Mouse (Mus musculus): Measurements from ENCODE around the gene Syt16. TPM values are rescaled to one million over a fixed set of nuclear protein-coding genes. Genes with fewer than 3 reads are reported as not detected.
A peak's percentile ranks its signal among the peaks of the same experiment; 100 is the strongest.

Syt16 gene
- total RNA-seq, 2 experiments from 2014 or later: 0.05 TPM; not detected in 1

GRCm38 (mm10) chr12:74230808-74231207 is 233.3 kb downstream of the Syt16 start:
- no peak for DNase-seq

- no peak for DNase-seq
Observed at GRCm38 (mm10) chr12:74232845-74233244, 235.4 kb downstream of the Syt16 start.

GRCm38 (mm10) chr12:74236191-74236590 is 238.7 kb downstream of the Syt16 start:
- no peak for DNase-seq

GRCm38 (mm10) chr12:74238056-74238455 is 240.6 kb downstream of the Syt16 start:
- no peak for DNase-seq

GRCm38 (mm10) chr12:74238806-74239205 is 241.3 kb downstream of the Syt16 start:
- DNase-seq: no peak

GRCm38 (mm10) chr12:74264846-74265245 is 267.4 kb downstream of the Syt16 start:
- no peak for DNase-seq

GRCm38 (mm10) chr12:74267049-74267448 is 269.6 kb downstream of the Syt16 start:
- no peak for DNase-seq

GRCm38 (mm10) chr12:74268644-74269285 is 271.3 kb downstream of the Syt16 start:
- DNase-seq: no peak

GRCm38 (mm10) chr12:74272545-74272944 is 275.1 kb downstream of the Syt16 start:
- no peak for DNase-seq

GRCm38 (mm10) chr12:74277265-74277664 is 279.8 kb downstream of the Syt16 start:
- DNase-seq: no peak

GRCm38 (mm10) chr12:74281403-74281802 is 283.9 kb downstream of the Syt16 start:
- DNase-seq: no peak

- DNase-seq: no peak
Observed at GRCm38 (mm10) chr12:74282846-74283245, 285.4 kb downstream of the Syt16 start.

GRCm38 (mm10) chr12:74284020-74284684 is 286.7 kb downstream of the Syt16 start:
- DNase-seq: peak; percentile 89

- DNase-seq: no peak
Observed at GRCm38 (mm10) chr12:74284685-74285054, 287.2 kb downstream of the Syt16 start.

- no peak for DNase-seq
Observed at GRCm38 (mm10) chr12:74290983-74291382, 293.5 kb downstream of the Syt16 start.

- peak; percentile 42 for DNase-seq
Observed at GRCm38 (mm10) chr12:74293624-74294023, 296.2 kb downstream of the Syt16 start.

- no peak for DNase-seq
Observed at GRCm38 (mm10) chr12:74296374-74296773, 298.9 kb downstream of the Syt16 start.

GRCm38 (mm10) chr12:74301559-74301958 is 304.1 kb downstream of the Syt16 start:
- DNase-seq: no peak

- DNase-seq: no peak
Observed at GRCm38 (mm10) chr12:74303418-74304294, 306.2 kb downstream of the Syt16 start.

- DNase-seq: no peak
Observed at GRCm38 (mm10) chr12:74312611-74313010, 315.1 kb downstream of the Syt16 start.

GRCm38 (mm10) chr12:74315221-74315620 is 317.8 kb downstream of the Syt16 start:
- DNase-seq: no peak

GRCm38 (mm10) chr12:74316344-74316973 is 319.0 kb downstream of the Syt16 start, which contains the start of gene Gm11042:
Gene Gm11042 (minus strand): TSS chr12:74316394.
- no peak for DNase-seq

All from heart, postnatal 4 days (tissue).